Mouse (Mus musculus): ENCODE results near the gene Uqcc3.
"Not testable (repeated sequence)": the region's sequence is repeated elsewhere in the genome, so short reads cannot be mapped to it uniquely, and the experiment has no call there.

Uqcc3 gene

DNA sequence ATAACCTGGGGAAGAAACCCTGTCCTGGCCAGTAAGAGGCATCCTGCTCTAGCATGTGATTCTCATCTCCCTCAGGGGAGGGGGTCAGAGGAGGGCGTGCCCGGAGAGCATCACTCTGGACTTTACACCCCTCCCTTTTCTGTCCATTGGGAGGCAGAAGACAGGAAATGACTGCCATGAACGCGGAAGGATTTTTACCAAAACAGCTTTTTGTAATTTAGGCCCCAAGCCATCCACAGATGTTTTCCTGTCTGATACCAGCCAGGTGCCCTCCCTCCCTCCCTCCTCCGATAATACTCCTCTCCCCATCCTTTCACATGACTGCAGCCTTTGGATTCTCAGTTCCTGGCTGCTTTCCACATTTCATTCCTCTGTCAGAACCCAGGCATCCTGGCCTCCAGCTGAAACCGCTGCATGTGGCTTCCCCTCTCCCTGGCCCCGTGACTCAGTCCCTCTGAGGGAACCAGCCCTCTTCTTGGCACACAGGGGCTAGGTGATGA lies 30.3 kb downstream of the Uqcc3 start, which contains the start of gene Lrrn4cl:
TSS of gene Lrrn4cl (plus strand) at position 367 of the 500 bp plus-strand sequence.
- peak; percentile 66 for DNase-seq (ENCODE audit: low read depth, low spot score)

DNA sequence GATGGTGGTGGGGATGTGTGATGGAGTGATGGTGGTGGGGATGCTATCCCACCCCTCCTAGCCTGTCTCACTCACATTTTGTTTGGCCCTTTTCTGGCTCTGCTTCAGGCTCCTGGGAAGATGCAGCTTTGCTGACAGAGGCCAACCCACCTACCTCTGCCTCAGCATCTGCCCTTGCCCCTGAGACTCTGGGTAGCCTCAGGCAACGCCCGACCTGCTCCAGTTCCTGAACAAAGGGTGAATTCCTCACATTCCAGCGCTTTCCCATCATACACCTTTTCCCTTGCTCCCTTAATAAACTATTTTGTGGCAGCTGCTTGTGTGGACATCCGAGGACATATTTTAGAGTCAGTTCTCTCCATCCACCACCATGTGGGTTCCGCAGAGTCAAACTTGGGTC lies 32.4 kb downstream of the Uqcc3 start:
- no peak for DNase-seq (ENCODE audit: low read depth, low spot score)

DNA sequence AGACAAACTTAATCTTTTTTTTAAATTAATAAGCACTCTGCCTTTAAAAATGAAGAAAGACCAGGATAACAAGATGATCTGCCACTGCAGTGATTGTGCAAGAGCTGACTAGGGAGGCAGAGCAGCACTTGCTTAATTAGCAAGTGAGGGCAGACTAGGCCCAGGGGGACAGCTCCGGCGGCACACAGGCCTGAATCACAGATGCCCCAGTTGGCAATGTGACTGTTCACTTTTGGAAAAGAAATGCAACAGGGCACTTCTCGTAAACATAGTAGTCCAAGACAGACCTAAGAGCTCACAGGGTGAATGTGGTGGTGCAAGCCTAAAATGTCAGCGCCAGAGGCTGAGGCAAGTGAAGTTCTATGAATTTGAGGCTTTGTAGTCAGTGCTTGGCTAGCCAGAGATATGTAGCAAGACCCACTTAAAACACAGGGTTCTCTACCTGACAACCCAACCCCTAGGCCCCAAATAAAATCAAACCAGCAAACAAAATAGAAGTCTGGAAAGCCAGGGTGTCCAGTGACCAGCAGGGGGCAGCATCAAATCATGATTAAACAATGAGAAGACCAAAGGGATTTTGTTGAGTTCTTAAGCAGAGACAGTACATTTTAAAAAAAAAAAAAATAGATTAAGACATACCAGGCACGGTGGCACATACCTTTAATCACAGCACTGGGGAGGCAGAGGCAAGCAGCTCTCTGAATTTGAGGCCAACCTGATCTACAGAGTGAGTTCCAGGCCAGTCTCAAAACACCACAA lies 36.2 kb downstream of the Uqcc3 start:
- DNase-seq (ENCODE audit: low read depth, low spot score): peak; percentile 79

DNA sequence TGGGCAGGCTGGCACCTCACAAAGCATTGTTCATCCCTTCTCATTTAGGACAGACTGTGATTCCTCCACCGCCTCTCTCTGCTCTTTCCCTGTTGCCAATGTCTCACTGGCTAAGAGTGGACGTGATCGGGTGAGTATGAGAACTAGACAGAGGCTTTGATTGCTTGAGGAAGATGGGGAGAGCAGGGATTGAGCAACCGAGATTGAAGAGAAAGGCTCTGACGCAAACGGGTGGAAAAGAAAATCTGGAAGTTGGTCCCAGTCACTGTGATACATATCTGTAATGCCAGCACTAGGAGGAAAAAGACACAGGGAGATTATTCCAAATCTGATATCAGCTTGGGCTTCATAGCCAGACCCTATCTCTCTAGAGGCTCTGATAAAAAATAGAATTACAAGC lies 37.8 kb downstream of the Uqcc3 start:
- DNase-seq (ENCODE audit: low read depth, low spot score): no peak

DNA sequence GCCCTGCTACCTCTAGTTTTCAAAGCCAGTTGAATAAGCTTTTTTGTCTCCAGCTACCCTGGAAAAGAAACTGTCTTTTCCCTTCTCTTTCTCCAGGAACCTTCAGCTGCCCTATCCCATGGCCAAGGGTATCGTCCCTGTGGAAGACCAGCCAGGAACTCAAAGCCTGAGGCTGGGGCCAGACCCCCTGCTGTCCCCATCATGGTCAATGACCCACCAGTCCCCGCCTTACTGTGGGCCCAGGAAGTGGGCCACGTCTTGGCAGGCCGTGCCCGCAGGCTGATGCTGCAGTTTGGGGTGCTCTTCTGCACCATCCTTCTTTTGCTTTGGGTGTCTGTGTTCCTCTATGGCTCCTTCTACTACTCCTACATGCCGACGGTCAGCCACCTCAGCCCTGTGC lies 39.7 kb downstream of the Uqcc3 start:
- DNase-seq (ENCODE audit: low read depth, low spot score): no peak

DNA sequence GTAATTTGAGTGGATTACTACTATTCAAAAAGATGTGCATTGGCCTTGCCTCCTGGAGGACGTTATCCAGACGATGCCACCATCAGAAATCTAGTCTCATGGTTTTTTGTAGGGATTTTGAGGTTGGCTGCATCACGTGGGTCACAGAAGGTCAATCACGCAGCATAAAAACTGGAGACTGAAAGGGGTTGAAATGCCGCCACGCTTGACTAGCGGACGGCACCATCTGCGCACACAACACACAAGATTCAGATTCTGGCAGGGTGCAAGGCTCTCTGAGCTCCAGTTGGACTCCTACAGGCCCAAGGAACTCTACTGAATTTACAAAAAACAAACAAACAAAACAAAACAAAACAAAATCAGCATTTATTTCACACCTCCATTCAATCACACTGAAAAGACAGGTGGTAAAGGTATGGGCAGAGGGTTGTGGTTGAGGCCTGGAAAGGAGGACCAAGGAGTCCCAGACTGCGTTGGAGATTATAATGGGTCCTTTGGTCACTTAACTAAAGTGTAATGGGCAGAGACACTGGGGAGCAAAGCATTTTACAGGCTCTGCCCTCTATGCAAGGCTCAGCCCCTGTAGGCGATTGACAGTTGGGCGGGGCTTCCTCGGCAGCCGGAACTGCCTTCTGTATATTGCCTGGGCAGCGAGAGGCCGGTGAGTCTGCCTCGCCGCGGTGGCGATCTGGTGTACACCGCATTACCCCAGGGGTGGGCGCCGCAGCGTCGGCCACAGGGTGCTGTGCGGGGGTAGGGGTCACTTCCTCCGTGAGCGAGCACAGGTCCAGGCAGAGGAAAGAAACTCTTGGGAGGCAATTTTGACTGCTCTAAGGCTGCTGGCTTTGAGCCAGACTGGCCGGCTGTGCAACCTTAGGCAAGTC lies 40.6 kb downstream of the Uqcc3 start:
- peak; percentile 62 for DNase-seq (ENCODE audit: low read depth, low spot score)

DNA sequence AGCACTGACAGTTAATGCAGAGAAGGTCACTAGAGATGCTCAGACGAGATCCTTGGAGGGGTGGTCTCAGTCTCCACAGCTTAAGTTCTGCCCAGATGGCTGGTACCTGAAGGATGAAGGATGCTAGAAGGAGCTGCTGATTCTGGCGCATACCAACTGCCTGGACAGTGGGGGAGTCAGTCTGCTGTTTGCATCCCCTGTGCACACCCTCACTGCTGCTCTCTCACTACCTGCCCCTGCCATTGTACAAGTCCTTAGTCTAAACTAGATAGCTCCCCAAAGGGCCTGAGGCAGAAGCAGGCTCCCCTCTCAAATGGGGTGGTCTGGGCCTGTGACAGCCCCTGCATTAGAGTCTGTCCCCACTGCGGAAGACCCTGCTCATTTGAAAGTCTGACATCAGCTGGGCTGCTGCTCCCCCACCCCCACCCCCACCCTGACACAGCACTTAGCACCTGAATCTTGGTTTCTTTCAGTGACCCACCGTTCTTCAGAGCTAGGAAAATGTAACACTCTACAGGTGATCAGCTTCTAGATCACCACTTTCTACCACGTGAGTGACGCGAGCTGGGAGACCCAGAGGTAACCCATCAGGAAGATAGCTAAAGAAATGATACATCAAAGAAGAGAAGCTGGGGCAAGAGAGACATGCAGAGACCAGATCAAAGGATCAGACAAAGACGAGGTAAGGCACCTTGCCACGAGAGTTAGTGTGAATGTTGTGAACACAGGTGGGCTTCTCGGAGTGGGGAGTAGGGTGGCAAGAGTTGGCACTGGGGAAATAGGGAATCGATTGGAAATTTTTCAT lies 41.4 kb downstream of the Uqcc3 start, which contains the start of gene Gng3:
TSS of gene Gng3 (minus strand) at position 92 of the 805 bp plus-strand sequence.
- DNase-seq (ENCODE audit: low read depth, low spot score): peak; percentile 69

DNA sequence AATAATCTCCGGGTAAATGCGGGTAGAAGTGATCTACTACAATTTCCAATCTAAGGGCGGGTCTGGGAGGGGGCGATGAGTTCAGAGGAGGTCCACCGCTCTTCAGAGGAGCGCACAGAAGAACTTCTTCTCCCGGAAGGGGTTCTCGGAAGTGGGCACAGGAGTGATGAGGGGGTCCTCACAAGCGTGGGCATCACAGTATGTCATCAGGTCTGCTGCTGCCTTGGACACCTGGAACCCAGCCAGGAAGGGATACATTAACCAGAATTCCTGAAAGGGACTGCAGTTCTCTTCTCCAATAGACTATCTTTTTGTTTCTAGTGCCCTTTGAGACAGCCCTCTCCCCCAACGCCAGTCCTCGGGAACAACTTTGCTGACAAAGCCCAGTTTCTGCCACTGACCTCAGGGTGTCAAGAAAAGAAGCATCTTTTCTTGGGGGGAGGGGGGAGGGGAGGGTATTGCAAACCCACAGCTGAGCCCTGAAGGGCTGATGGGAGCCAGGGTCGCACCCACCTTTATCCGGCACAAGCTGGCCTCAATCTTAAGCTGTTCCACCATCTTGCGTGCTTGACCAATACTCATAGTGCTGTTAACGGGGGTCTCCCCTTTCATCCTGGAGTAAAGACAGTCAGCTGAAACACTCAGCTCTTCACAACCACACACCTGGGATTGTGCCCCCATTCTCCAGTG lies 42.5 kb downstream of the Uqcc3 start:
- no peak for DNase-seq (ENCODE audit: low read depth, low spot score)

DNA sequence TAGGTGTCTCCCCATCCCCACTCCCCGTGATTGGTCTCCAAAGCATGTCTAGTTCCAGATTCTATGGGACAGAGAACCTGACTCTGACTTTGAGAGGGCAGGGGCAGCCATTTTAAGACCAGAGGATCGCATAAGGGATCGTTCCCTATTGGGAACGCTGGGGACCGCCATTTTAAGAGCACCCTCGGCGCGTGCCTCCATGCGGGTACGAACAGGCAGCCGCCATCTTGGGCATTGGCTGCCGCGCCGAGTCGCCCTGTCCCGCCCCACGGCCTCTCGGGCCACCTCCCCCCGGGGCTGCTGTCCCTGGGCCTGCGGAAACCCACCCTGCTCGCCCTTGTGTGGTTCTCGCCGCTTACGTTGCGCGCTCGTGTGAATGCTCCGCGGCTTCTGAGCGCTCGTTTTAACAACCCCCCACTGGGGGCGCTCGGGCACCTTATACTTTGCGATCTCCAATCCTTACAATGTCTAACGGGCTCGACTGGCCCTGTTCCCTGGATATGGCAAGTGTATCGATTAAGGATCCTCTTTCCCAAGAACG lies 43.4 kb downstream of the Uqcc3 start, which contains the start of gene Bscl2:
TSS of gene Bscl2 (plus strand) at position 217 of the 541 bp plus-strand sequence.
- DNase-seq (ENCODE audit: low read depth, low spot score): peak; percentile 86

DNA sequence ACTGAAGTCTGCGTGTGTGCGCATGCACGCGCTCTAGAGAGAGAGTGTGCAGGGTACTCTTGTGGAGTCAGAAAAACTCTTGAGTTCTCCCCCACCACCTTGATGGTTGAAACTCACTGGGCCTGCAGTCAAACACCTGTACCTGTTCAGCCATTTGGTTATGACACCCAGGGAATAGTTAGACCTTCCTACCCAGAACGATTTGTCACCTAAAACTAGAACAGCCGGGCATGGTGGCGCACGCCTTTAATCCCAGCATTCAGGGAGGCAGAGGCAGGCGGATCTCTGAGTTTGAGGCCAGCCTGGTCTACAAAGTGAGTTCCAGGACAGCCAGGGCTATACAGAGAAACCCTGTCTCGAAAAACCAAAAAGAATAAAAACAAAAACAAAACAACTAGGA lies 44.4 kb downstream of the Uqcc3 start:
- not testable (repeated sequence) for DNase-seq (ENCODE audit: low read depth, low spot score)

DNA sequence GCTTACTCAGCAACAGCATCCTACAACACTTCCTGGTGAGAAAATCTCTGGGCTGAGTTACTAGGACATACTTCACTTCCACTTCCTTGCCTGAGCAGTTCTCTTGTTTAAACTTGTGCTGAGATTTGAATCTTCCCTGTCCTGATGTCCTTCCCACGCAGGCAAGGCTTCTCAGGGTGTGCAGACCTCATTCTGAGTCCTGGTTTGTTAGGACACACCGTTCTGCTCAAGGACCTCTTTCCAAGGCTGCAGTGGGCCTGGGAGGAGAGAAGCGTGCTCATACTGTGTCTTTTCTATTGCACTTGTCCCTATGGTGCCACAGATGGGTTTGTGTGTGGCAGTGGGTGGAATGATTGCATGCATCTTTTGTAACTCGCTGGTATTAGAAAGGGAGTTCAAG lies 47.8 kb downstream of the Uqcc3 start:
- no peak for DNase-seq (ENCODE audit: low read depth, low spot score)

DNA sequence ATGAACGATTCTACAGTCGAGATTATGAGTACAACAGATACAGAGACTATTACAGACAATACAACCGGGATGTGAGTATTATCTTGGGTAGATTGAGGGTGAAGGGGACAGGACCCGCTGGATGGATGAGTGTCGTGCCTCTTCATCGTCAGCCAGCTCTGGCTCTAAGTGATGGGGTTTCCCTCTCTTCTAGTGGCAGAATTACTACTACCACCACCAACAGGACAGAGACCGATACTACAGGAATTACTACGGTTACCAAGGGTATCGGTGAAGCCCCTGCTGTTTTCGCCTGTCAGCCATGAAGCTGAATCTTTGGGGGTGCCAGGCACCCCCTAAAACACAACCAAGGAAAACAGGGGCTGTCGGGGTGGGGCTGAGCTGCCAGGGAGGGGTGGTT lies 49.5 kb downstream of the Uqcc3 start:
- DNase-seq (ENCODE audit: low read depth, low spot score): no peak

DNA sequence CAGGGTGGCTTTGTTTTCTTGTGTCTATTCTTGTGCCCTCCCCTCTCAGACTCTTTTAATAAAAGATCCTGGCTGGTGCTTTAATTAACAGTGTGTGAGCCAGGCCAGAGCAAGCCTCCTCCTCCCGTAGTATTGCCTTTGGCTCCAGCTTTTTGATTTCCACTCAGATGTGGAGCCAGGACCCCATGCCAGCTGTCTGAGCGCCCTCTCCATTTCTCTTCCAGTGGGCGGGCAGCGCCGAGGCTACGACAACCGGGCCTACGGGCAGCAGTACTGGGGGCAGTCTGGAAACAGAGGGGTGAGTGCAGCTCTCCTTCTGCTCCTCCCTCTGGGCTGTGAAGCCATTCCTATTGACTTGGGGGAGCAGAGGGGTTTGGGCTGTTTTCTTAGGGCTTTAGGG lies 50.1 kb downstream of the Uqcc3 start:
- DNase-seq (ENCODE audit: low read depth, low spot score): no peak
